Mouse (Mus musculus): Measurements from ENCODE around the gene Pithd1. TPM values are rescaled to one million over a fixed set of nuclear protein-coding genes. Genes with fewer than 3 reads are reported as not detected.

The Pithd1 gene
- polyA plus RNA-seq, 1 experiment = 62.6 TPM

- Histone ChIP-seq H3K4me3 (replicated peaks) (no peak overlapping the region), H3K36me3 (replicated peaks; ENCODE audit: low read length) (peaks cover 95% of the 10 kb centered on the region), H3K4me1 (peaks cover 31% of the 10 kb centered on the region), H3K27me3 (replicated peaks) (no peaks in the 10 kb centered on the region), H3K9me3 (no peaks in the 10 kb centered on the region)
- TF ChIP-seq FLI1 (IDR thresholded peaks at IDR 0.05; ENCODE audit: low read length) = no peak
- TF ChIP-seq GATA1 (IDR thresholded peaks at IDR 0.05; ENCODE audit: borderline replicate concordance, low read length) = no peak
Observed at GRCm38 (mm10) chr4:135935502-135935901, 51.6 kb downstream of the Pithd1 start.

- Histone ChIP-seq H3K4me1 (peaks cover 31% of the 10 kb centered on the region), H3K9me3 (no peaks in the 10 kb centered on the region), H3K27me3 (replicated peaks) (no peaks in the 10 kb centered on the region), H3K36me3 (replicated peaks; ENCODE audit: low read length) (peaks cover 97% of the 10 kb centered on the region), H3K4me3 (replicated peaks) (no peak overlapping the region)
- no peak for TF ChIP-seq FLI1 (IDR thresholded peaks at IDR 0.05; ENCODE audit: low read length)
- no peak for TF ChIP-seq GATA1 (IDR thresholded peaks at IDR 0.05; ENCODE audit: borderline replicate concordance, low read length)
Observed at GRCm38 (mm10) chr4:135934708-135935500, 52.2 kb downstream of the Pithd1 start.

- H3K36me3 ChIP-seq (replicated peaks; ENCODE audit: low read length) = peaks cover 96% of the 10 kb centered on the region
- TF ChIP-seq FLI1 (IDR thresholded peaks at IDR 0.05; ENCODE audit: low read length) (no peak), GATA1 (IDR thresholded peaks at IDR 0.05; ENCODE audit: borderline replicate concordance, low read length) (no peak)
- H3K9me3 ChIP-seq = no peaks in the 10 kb centered on the region
- H3K4me3 ChIP-seq (replicated peaks) = no peak overlapping the region
- H3K27me3 ChIP-seq (replicated peaks) = no peaks in the 10 kb centered on the region
- peaks cover 24% of the 10 kb centered on the region for H3K4me1 ChIP-seq
Observed at GRCm38 (mm10) chr4:135931832-135932231, 55.2 kb downstream of the Pithd1 start.

- TF ChIP-seq GATA1 (IDR thresholded peaks at IDR 0.05; ENCODE audit: borderline replicate concordance, low read length) = no peak
- no peak for TF ChIP-seq FLI1 (IDR thresholded peaks at IDR 0.05; ENCODE audit: low read length)
- Histone ChIP-seq H3K9me3 (no peaks in the 10 kb centered on the region), H3K4me3 (replicated peaks) (no peak overlapping the region), H3K36me3 (replicated peaks; ENCODE audit: low read length) (peaks cover 97% of the 10 kb centered on the region), H3K27me3 (replicated peaks) (no peaks in the 10 kb centered on the region), H3K4me1 (peaks cover 13% of the 10 kb centered on the region)
Observed at GRCm38 (mm10) chr4:135930239-135930638, 56.8 kb downstream of the Pithd1 start.

- Histone ChIP-seq H3K4me1 (peaks cover 8% of the 10 kb centered on the region), H3K9me3 (no peaks in the 10 kb centered on the region), H3K4me3 (replicated peaks) (no peak overlapping the region), H3K36me3 (replicated peaks; ENCODE audit: low read length) (peaks cover 97% of the 10 kb centered on the region), H3K27me3 (replicated peaks) (no peaks in the 10 kb centered on the region)
- no peak for TF ChIP-seq FLI1 (IDR thresholded peaks at IDR 0.05; ENCODE audit: low read length)
- TF ChIP-seq GATA1 (IDR thresholded peaks at IDR 0.05; ENCODE audit: borderline replicate concordance, low read length) = no peak
Observed at GRCm38 (mm10) chr4:135929828-135930227, 57.2 kb downstream of the Pithd1 start.

GRCm38 (mm10) chr4:135929405-135929804 lies 57.7 kb downstream of the Pithd1 start:
- Histone ChIP-seq H3K27me3 (replicated peaks) (no peaks in the 10 kb centered on the region), H3K4me3 (replicated peaks) (no peak overlapping the region), H3K4me1 (peaks cover 7% of the 10 kb centered on the region), H3K36me3 (replicated peaks; ENCODE audit: low read length) (peaks cover 97% of the 10 kb centered on the region), H3K9me3 (no peaks in the 10 kb centered on the region)
- TF ChIP-seq GATA1 (IDR thresholded peaks at IDR 0.05; ENCODE audit: borderline replicate concordance, low read length) = no peak
- no peak for TF ChIP-seq FLI1 (IDR thresholded peaks at IDR 0.05; ENCODE audit: low read length)

GRCm38 (mm10) chr4:135928376-135928775 lies 58.7 kb downstream of the Pithd1 start:
- H3K4me1 ChIP-seq = peaks cover 6% of the 10 kb centered on the region
- H3K36me3 ChIP-seq (replicated peaks; ENCODE audit: low read length) = peaks cover 96% of the 10 kb centered on the region
- no peak overlapping the region for H3K4me3 ChIP-seq (replicated peaks)
- no peaks in the 10 kb centered on the region for H3K9me3 ChIP-seq
- TF ChIP-seq GATA1 (IDR thresholded peaks at IDR 0.05; ENCODE audit: borderline replicate concordance, low read length) (no peak), FLI1 (IDR thresholded peaks at IDR 0.05; ENCODE audit: low read length) (no peak)
- no peaks in the 10 kb centered on the region for H3K27me3 ChIP-seq (replicated peaks)

GRCm38 (mm10) chr4:135926861-135927260 lies 60.2 kb downstream of the Pithd1 start:
- Histone ChIP-seq H3K36me3 (replicated peaks; ENCODE audit: low read length) (peaks cover 91% of the 10 kb centered on the region), H3K4me3 (replicated peaks) (no peak overlapping the region), H3K27me3 (replicated peaks) (no peaks in the 10 kb centered on the region), H3K9me3 (no peaks in the 10 kb centered on the region), H3K4me1 (peaks cover 17% of the 10 kb centered on the region)
- TF ChIP-seq FLI1 (IDR thresholded peaks at IDR 0.05; ENCODE audit: low read length) = no peak
- TF ChIP-seq GATA1 (IDR thresholded peaks at IDR 0.05; ENCODE audit: borderline replicate concordance, low read length) = no peak

GRCm38 (mm10) chr4:135926195-135926808 lies 60.8 kb downstream of the Pithd1 start:
- Histone ChIP-seq H3K36me3 (replicated peaks; ENCODE audit: low read length) (peaks cover 86% of the 10 kb centered on the region), H3K4me3 (replicated peaks) (no peak overlapping the region), H3K27me3 (replicated peaks) (no peaks in the 10 kb centered on the region), H3K9me3 (no peaks in the 10 kb centered on the region), H3K4me1 (peaks cover 20% of the 10 kb centered on the region)
- TF ChIP-seq GATA1 (IDR thresholded peaks at IDR 0.05; ENCODE audit: borderline replicate concordance, low read length) (no peak), FLI1 (IDR thresholded peaks at IDR 0.05; ENCODE audit: low read length) (no peak)

Other genes with a start within 250 kb of the Pithd1 start
- not detected in 2 replicates for gene Myom3, start 227.5 kb downstream of the Pithd1 start, polyA plus RNA-seq (2012; ENCODE audit: insufficient read depth, low replicate concordance)
- 81.0 and 110 TPM in 2 replicates for gene Srsf10, start 131.5 kb downstream of the Pithd1 start, polyA plus RNA-seq (2012; ENCODE audit: insufficient read depth, low replicate concordance)
- 6.2 TPM in 1 of 2 replicates, not detected in the other for gene Pnrc2, start 113.4 kb downstream of the Pithd1 start, polyA plus RNA-seq (2012; ENCODE audit: insufficient read depth, low replicate concordance)
- gene Cnr2, start 91.9 kb downstream of the Pithd1 start, polyA plus RNA-seq (2012; ENCODE audit: insufficient read depth, low replicate concordance) = 1.3 and 4.9 TPM in 2 replicates
- 19.9 and 22.2 TPM in 2 replicates for gene Fuca1, start 66.5 kb downstream of the Pithd1 start, polyA plus RNA-seq (2012; ENCODE audit: insufficient read depth, low replicate concordance)
- gene Hmgcl, start 40.8 kb downstream of the Pithd1 start, polyA plus RNA-seq (2012; ENCODE audit: insufficient read depth, low replicate concordance) = 27.0 and 31.8 TPM in 2 replicates
- gene Gale, start 23.5 kb downstream of the Pithd1 start, polyA plus RNA-seq (2012; ENCODE audit: insufficient read depth, low replicate concordance) = 71.2 and 91.8 TPM in 2 replicates
- gene Lypla2, start 14.6 kb downstream of the Pithd1 start, polyA plus RNA-seq (2012; ENCODE audit: insufficient read depth, low replicate concordance) = 295 and 453 TPM in 2 replicates
- gene Eloa, start 34.5 kb upstream of the Pithd1 start, polyA plus RNA-seq (2012; ENCODE audit: insufficient read depth, low replicate concordance) = 3.7 and 4.5 TPM in 2 replicates
- gene Rpl11, start 66.2 kb upstream of the Pithd1 start, polyA plus RNA-seq (2012; ENCODE audit: insufficient read depth, low replicate concordance) = 414 and 1,524 TPM in 2 replicates
- 13.8 TPM in 1 of 2 replicates, not detected in the other for gene Id3, start 156.2 kb upstream of the Pithd1 start, polyA plus RNA-seq (2012; ENCODE audit: insufficient read depth, low replicate concordance)
- gene E2f2, start 185.1 kb upstream of the Pithd1 start, polyA plus RNA-seq (2012; ENCODE audit: insufficient read depth, low replicate concordance) = 10.5 and 25.7 TPM in 2 replicates
- not detected in 2 replicates for gene Asap3, start 219.1 kb upstream of the Pithd1 start, polyA plus RNA-seq (2012; ENCODE audit: insufficient read depth, low replicate concordance)